Mouse (Mus musculus) MEL (cell line): Measurements from ENCODE around the gene Btk. TPM values are rescaled to one million over a fixed set of nuclear protein-coding genes. Genes with fewer than 3 reads are reported as not detected.

Experiments
- DNase-seq: peaks from one replicate; pipeline ENCODE4 v3.0.0; 2011; ENCODE audit warnings: low read depth, low spot score
- H3K27ac ChIP-seq: 2 replicates; pipeline ENCODE4 v1.5.1; 2012; ENCODE audit warnings: low read depth, mild to moderate bottlenecking, control low read depth, low read length, moderate library complexity; ENCODE audit not compliant: control insufficient read depth
- H3K27me3 ChIP-seq, 2 experiments: fragments of 150-350 bp in 1 of 2; sonication (generic) in 1 of 2; 2 replicates each; pipeline ENCODE4 v1.6.1; 2012; ENCODE audit warnings: low read length in 2 of 2, mild to moderate bottlenecking in 2 of 2, improper control_type of control experiment in 1 of 2, moderate library complexity in 1 of 2; ENCODE audit not compliant: insufficient read depth in 2 of 2, control insufficient read depth in 1 of 2
- H3K36me3 ChIP-seq, 2 experiments: 2 replicates each; pipeline ENCODE4 v1.6.1; 2012 to 2014; ENCODE audit warnings: low read length in 2 of 2, improper control_type of control experiment in 1 of 2, inconsistent platforms in 1 of 2, mild to moderate bottlenecking in 1 of 2; ENCODE audit not compliant: insufficient read depth in 2 of 2, control insufficient read depth in 1 of 2
- H3K4me1 ChIP-seq, 2 experiments: fragments of 150-350 bp in 1 of 2; sonication (generic) in 1 of 2; 2 replicates each; pipeline ENCODE4 v1.6.1; 2012; ENCODE audit warnings: low read length in 2 of 2, improper control_type of control experiment in 1 of 2, mild to moderate bottlenecking in 1 of 2; ENCODE audit not compliant: insufficient read depth in 2 of 2, control insufficient read depth in 1 of 2
- H3K4me3 ChIP-seq, 2 experiments: fragments of 150-350 bp in 1 of 2; sonication (generic) in 1 of 2; 2 replicates each; pipeline ENCODE4 v1.5.1; 2012; ENCODE audit warnings: low read depth in 2 of 2, low read length in 2 of 2, mild to moderate bottlenecking in 2 of 2, moderate library complexity in 2 of 2, control low read depth in 1 of 2, improper control_type of control experiment in 1 of 2; ENCODE audit not compliant: control insufficient read depth in 1 of 2, insufficient read depth in 1 of 2
- H3K79me2 ChIP-seq: 2 replicates; pipeline ENCODE4 v1.6.1; 2012; ENCODE audit warnings: mild to moderate bottlenecking, low read length, moderate library complexity; ENCODE audit not compliant: control insufficient read depth, poor library complexity, insufficient read depth
- H3K9ac ChIP-seq: 2 replicates; pipeline ENCODE4 v1.6.1; 2012; ENCODE audit warnings: low read depth, mild to moderate bottlenecking, control low read depth, low read length, moderate library complexity; ENCODE audit not compliant: control insufficient read depth, poor library complexity, severe bottlenecking
- H3K9me3 ChIP-seq: fragments of 150-350 bp; sonication (generic); replicated peaks from 2 replicates; pipeline ENCODE4 v1.6.1; 2012; ENCODE audit warnings: mild to moderate bottlenecking, low read length, improper control_type of control experiment, moderate library complexity; ENCODE audit not compliant: insufficient read depth
- BHLHE40 ChIP-seq: IDR thresholded peaks from 2 replicates; pipeline ENCODE4 v1.6.1; 2012; ENCODE audit warnings: low read depth, mild to moderate bottlenecking, inconsistent platforms, low read length, improper control_type of control experiment, borderline replicate concordance
- CHD1 ChIP-seq: IDR thresholded peaks from 2 replicates; pipeline ENCODE4 v1.6.1; 2012; ENCODE audit warnings: low read depth, mild to moderate bottlenecking, inconsistent platforms, low read length, improper control_type of control experiment
- CHD2 ChIP-seq: IDR thresholded peaks from 2 replicates; pipeline ENCODE4 v1.6.1; 2011; ENCODE audit warnings: low read length, improper control_type of control experiment
- CTCF ChIP-seq, 3 experiments: IDR thresholded peaks in 2 of 3; conservative IDR thresholded peaks in 1 of 3; 2 replicates each; pipeline ENCODE4 v1.5.1; 2011 to 2012; ENCODE audit warnings: low read length in 3 of 3, low read depth in 2 of 3, mild to moderate bottlenecking in 2 of 3, improper control_type of control experiment in 1 of 3, inconsistent platforms in 1 of 3, mixed read lengths in 1 of 3, moderate library complexity in 1 of 3; ENCODE audit not compliant: control insufficient read depth in 1 of 3, insufficient read depth in 1 of 3, poor library complexity in 1 of 3, severe bottlenecking in 1 of 3
- E2F4 ChIP-seq: IDR thresholded peaks from 2 replicates; pipeline ENCODE4 v1.6.1; 2011; ENCODE audit warnings: low read depth, low read length, improper control_type of control experiment, borderline replicate concordance
- ELF1 ChIP-seq: IDR thresholded peaks from 2 replicates; pipeline ENCODE4 v1.6.1; 2014; ENCODE audit warnings: low read depth, mild to moderate bottlenecking, inconsistent platforms, low read length, improper control_type of control experiment, moderate library complexity
- EP300 ChIP-seq, 2 experiments: IDR thresholded peaks; 2 replicates each; pipeline ENCODE4 v1.6.1; 2011; ENCODE audit warnings: improper control_type of control experiment in 2 of 2, low read length in 2 of 2, low read depth in 1 of 2, mild to moderate bottlenecking in 1 of 2
- GATA1 ChIP-seq: IDR thresholded peaks from 2 replicates; pipeline ENCODE4 v1.6.1; 2011; ENCODE audit warnings: low read depth, low read length, improper control_type of control experiment
- HCFC1 ChIP-seq: IDR thresholded peaks from 2 replicates; pipeline ENCODE4 v1.6.1; 2012; ENCODE audit warnings: low read depth, mild to moderate bottlenecking, inconsistent platforms, low read length, improper control_type of control experiment, moderate library complexity
- JUND ChIP-seq: IDR thresholded peaks from 2 replicates; pipeline ENCODE4 v1.6.1; 2011; ENCODE audit warnings: low read depth, mild to moderate bottlenecking, improper control_type of control experiment, low read length
- MEF2A ChIP-seq: IDR thresholded peaks from 2 replicates; pipeline ENCODE4 v1.6.1; 2014; ENCODE audit warnings: low read depth, mild to moderate bottlenecking, inconsistent platforms, low read length, improper control_type of control experiment; ENCODE audit not compliant: poor library complexity, insufficient replicate concordance, severe bottlenecking; ENCODE audit errors: extremely low read depth
- NRF1 ChIP-seq: IDR thresholded peaks from 2 replicates; pipeline ENCODE4 v1.6.1; 2014; ENCODE audit warnings: low read depth, mild to moderate bottlenecking, inconsistent platforms, low read length, improper control_type of control experiment, moderate library complexity; ENCODE audit not compliant: poor library complexity, insufficient read depth, severe bottlenecking
- POLR2AphosphoS2 ChIP-seq: IDR thresholded peaks from 2 replicates; pipeline ENCODE4 v1.6.1; 2011; ENCODE audit warnings: low read length, improper control_type of control experiment
- RAD21 ChIP-seq: IDR thresholded peaks from 2 replicates; pipeline ENCODE4 v1.6.1; 2011; ENCODE audit warnings: mild to moderate bottlenecking, low read depth, low read length, improper control_type of control experiment
- SIN3A ChIP-seq: IDR thresholded peaks from 2 replicates; pipeline ENCODE4 v1.6.1; 2012; ENCODE audit warnings: low read length, improper control_type of control experiment, inconsistent platforms
- SMC3 ChIP-seq: IDR thresholded peaks from 2 replicates; pipeline ENCODE4 v1.6.1; 2011; ENCODE audit warnings: low read depth, low read length, improper control_type of control experiment
- TAL1 ChIP-seq: IDR thresholded peaks from 2 replicates; pipeline ENCODE4 v1.6.1; 2012; ENCODE audit warnings: mild to moderate bottlenecking, inconsistent platforms, low read length, moderate library complexity, mixed read lengths
- USF2 ChIP-seq, 2 experiments: IDR thresholded peaks; 2 replicates each; pipeline ENCODE4 v1.6.1; 2011 to 2012; ENCODE audit warnings: improper control_type of control experiment in 2 of 2, low read length in 2 of 2, borderline replicate concordance in 1 of 2, inconsistent platforms in 1 of 2, low read depth in 1 of 2, mild to moderate bottlenecking in 1 of 2; ENCODE audit not compliant: insufficient read depth in 1 of 2
- ZC3H11A ChIP-seq: IDR thresholded peaks from 2 replicates; pipeline ENCODE4 v1.6.1; 2012; ENCODE audit warnings: low read depth, mild to moderate bottlenecking, inconsistent platforms, low read length, improper control_type of control experiment
- ZKSCAN1 ChIP-seq: IDR thresholded peaks from 2 replicates; pipeline ENCODE4 v1.6.1; 2012; ENCODE audit warnings: low read depth, mild to moderate bottlenecking, inconsistent platforms, low read length, improper control_type of control experiment, moderate library complexity
- ZMIZ1 ChIP-seq: IDR thresholded peaks from 2 replicates; pipeline ENCODE4 v1.6.1; 2012; ENCODE audit warnings: low read depth, mild to moderate bottlenecking, inconsistent platforms, low read length, improper control_type of control experiment, moderate library complexity
- ZNF384 ChIP-seq: IDR thresholded peaks from 2 replicates; pipeline ENCODE4 v1.6.1; 2012; ENCODE audit warnings: low read depth, mild to moderate bottlenecking, inconsistent platforms, low read length, improper control_type of control experiment
- polyA plus RNA-seq, 2 experiments: library from polyadenylated mRNA; stranded (reverse) in 1 of 2; unstranded in 1 of 2; fragments of >175 nt in 1 of 2; fragments of >200 nt in 1 of 2; gene quantifications; 2 replicates each; pipeline versions ENCODE4 v1.2.1 to v1.2.4; 2012; ENCODE audit warnings: low replicate concordance in 2 of 2, low read depth in 1 of 2; ENCODE audit not compliant: insufficient read length in 2 of 2, insufficient read depth in 1 of 2, missing spikeins in 1 of 2
- total RNA-seq: library from RNA; depleted of rRNA; stranded (reverse); fragments of 300-350 nt; gene quantifications from 2 replicates; pipeline ENCODE4 v1.2.3, GENCODE M21; 2012

Gene Btk
- total and polyA plus RNA-seq, 3 experiments, result 137 to 327 (median 291) TPM

DNA sequence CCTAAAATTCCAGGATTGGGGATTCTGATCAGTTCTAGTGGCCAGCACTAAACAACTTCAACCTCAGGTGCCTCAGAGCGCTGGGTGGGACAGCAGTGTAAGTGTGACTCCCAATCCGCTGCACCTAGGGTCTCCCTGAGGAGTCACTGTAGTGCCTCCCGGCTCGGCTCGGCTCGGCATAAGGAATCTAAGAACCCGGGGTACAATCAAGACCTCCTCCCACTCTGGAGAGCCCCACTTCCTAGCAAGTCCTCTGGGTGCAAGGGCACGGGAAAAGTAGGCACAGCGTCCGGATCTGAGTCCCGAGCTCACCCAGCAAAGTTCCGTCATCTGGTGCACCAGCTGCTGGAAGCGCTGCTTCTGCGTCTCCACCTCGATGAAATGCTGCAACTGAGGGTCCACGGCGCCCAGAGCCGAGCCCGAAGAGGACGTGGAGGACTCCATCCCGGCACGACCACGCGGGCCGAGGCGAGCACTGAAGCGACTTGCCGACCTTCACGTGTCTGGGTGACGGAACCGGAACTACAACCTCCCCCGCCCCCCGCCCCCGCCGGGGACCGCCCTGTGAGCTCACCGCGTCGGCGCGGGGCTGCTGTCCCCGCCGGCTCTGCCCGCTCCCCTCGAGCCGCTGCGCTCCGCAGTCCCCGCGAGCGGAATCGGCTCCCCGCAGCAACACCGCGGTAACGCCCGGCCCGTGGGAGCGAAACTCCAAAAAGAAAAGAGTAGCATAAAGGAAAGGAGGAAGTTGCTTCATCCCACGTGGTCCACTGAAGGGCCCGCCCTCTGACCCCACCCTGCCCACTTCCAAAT, 42.0 kb downstream of the Btk start, which contains the start of gene Timm8a1 (continued):
- TF ChIP-seq SIN3A (peak; percentile 75), E2F4 (peak; percentile 90; the same call in 1 of the 2 replicates), BHLHE40 (no peak; the same call in 1 of the 2 replicates), ZKSCAN1 (no peak), ELF1 (peak; percentile 28; the same call in 1 of the 2 replicates), HCFC1 (peak; percentile 59; the same call in 1 of the 2 replicates), MEF2A (no peak), SMC3 (no peak), ZC3H11A (no peak), CHD1 (no peak), ZNF384 (no peak)
- TF ChIP-seq, all 39 proteins: peak for 16

DNA sequence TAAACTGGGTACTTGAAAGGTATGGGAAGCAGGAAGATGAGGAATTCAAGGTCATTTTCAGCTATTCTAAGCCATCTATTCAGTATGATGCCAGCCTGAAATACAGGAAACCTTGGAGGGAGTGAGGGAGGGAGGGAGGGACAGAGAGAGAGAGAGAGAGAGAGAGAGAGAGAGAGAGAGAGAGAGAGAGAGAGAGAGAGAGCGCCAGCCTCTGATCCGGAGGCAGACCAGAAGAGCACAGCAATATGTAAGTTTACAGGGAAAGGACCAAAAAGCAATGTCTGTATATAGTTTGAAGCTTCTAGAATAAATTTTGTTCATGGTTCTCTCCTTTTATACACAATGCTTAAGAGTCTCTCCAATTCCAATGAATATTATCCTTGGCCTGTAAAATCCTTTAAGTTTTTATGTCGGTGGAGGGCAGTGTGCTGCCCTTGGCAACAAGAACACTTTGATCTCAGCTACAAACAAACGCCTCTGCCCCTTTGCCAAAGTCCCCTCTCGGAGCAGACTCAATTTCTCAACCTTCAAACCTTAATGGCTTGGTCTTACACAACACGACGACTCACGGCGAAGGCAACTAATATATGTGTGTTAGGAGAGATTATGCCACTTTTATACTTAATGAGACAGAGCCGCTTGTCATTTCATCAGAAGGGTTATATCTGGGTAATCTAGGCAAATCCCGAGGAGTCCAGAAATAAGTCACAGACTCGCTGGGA, 42.8 kb downstream of the Btk start:
- Histone ChIP-seq H3K36me3 (peaks cover 34 to 40% of the 10 kb centered on the region in 2 experiments), H3K27ac (peak overlapping the region; percentile 91)

More for the DNA sequence above, 42.8 kb downstream of the Btk start:
- DNase-seq, result peak; percentile 78
- peaks cover 30% of the 10 kb centered on the region for H3K79me2 ChIP-seq
- H3K4me3 ChIP-seq, result peak overlapping the region; percentile 92 to 97
- no peaks in the 10 kb centered on the region for H3K27me3 ChIP-seq
- TF ChIP-seq RAD21 (no peak), CTCF (IDR thresholded peaks at IDR 0.05 in 2 of 3, conservative IDR thresholded peaks at IDR 0.05 in 1 of 3; ENCODE audit: control insufficient read depth in 1 of 3, insufficient read depth in 1 of 3, low read depth in 2 of 3, low read length in 3 of 3, poor library complexity in 1 of 3, severe bottlenecking in 1 of 3) (peak in 1 of 3 experiments; percentile 39; a peak in 2 of 6 replicates), JUND (peak; percentile 91; the same call in 1 of the 2 replicates), CHD2 (no peak), NRF1 (no peak), SIN3A (peak; percentile 27), MEF2A (no peak), EP300 (IDR thresholded peaks at IDR 0.05; ENCODE audit: low read depth in 1 of 2, low read length in 2 of 2) (no peak), TAL1 (no peak), GATA1 (no peak), ZMIZ1 (no peak), POLR2AphosphoS2 (0 out of 2 replicates have a peak, but pooled peaks have one; percentile 9), CHD1 (no peak), USF2 (IDR thresholded peaks at IDR 0.05; ENCODE audit: borderline replicate concordance in 1 of 2, insufficient read depth in 1 of 2, low read depth in 1 of 2, low read length in 2 of 2) (no peak), HCFC1 (no peak)
- H3K9me3 ChIP-seq, result no peaks in the 10 kb centered on the region
- peak overlapping the region; percentile 99 for H3K9ac ChIP-seq
- H3K4me1 ChIP-seq, result peaks cover 3 to 9% of the 10 kb centered on the region in 2 experiments; a peak in 3 of 4 replicates
